Mouse (Mus musculus) adipocyte (in vitro differentiated cells): ENCODE measurements around the gene Stum.
A peak's percentile ranks its signal among the peaks of the same experiment; 100 is the strongest.
"Not testable (repeated sequence)": the region's sequence is repeated elsewhere in the genome, so short reads cannot be mapped to it uniquely, and the experiment has no call there.

Source experiments
- DNase-seq: peaks from one replicate; pipeline ENCODE4 v3.0.0-alpha.2; 2016; ENCODE audit warnings: low spot score

Stum gene

DNA sequence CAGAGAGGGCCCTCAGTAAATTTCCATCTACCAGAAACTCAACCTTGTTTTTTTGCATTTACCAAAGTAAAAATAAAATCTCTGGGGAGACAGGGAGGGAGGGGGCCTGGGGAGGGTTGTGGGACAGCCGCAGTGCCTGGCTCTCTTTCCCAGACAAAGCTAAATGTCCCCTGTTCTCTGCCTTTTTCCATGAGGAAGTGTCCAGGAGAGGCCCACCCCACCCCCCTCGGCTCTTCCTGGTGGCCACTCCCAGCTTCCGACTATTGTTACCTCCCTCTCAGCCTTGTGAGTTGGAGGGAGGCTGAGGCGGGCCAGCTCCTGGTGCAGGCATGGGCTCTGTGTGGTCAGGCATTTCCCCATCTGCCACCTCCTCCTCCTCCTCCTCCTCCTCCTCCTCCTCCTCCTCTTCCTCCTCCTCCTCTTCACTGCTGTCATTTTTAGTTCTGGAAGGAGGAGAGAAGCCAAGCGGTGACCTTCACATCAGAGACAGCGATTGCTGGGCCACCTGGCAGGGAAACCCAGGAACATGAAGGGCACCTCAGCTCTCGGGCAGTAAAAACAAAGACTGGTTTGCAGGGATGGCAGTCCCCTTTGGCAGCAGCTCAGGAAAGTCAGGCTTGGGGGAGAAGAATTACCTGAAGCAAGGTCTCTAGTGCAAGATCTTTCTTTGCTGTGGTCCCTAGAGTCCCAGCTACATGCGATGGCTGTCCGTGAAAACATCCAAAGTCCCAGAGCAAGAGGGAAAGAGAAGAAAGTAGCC, 77.5 kb downstream of the Stum start:
- no peak for DNase-seq

DNA sequence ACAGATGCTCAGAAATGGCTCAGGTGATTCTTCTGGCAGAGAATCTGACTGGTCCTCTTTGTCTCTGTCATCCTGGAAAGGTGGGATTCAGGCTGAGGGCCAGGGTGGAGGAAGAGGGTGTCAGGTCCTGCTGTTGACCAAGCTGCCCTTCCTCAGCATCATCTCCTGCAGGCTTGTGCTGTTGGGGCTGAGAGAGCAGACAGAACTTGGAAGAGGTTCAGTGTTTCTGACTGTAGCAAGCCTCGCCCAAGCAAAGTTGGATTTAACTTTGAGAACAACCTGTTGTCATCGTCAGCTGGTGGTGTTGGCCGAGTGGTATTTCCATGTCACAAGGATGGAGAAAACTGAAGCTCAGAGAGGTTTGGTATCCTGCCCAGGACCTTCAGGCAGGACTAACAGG, 78.6 kb downstream of the Stum start:
- DNase-seq, result no peak

DNA sequence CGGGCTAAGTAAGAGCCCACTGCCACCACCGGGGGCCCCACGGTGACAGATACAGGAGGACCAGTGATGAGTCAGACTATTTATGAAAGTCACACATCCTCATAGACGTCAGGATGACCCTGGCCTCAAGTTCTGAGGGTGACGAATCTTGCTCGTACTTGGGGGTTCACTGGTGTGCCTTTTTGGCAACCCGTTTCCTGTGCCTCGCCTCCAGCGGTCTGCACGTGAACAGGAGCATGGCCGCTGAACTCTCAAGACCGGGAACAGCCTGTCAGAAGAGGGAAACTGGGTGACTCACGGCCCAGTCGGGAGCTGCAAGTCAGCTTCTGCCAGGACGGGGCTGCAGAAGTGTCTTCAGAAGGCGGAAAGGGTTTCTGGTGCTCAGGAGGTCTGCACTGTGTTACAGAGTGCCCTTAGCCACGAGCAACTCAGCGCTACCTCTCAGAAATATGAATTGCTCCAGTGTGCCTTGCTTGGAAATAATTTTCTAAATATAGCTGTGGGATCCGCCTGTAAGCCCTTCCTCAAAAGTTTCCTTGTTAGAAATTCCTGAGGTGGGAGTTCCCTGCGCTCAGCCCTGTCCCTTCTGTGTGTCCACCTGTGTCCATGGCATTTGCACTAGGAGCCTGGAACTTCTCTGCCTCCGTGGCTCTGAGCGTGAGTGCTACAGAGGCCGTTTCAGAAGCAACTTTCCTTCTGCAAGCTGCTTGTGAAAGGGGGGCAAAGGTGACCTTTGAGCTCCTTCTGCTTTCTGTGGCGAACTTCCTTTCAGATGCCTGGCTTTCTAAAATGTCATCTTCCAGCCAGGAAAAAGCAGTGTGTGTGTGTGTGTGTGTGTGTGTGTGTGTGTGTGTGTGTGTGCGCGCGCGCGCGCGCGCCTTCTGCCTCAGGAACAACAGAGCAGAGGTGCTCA, 79.4 kb downstream of the Stum start:
- peak; percentile 64 for DNase-seq

DNA sequence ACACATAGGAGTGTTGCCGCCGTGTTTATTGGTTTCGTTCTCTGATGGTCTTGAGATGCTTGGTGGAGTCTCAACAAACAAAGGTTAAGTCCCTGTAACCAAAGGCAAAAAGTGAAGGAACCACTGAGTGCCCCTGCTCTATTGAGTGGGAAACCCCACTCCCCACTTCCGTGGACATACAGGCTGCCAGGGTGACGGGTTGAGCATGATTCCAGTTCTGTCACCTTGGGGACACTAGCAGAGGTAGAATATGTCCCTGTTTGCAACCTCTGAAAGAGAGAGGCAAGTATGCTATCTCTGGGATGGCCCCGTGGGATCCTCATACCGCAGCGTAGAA, 80.0 kb downstream of the Stum start:
- no peak for DNase-seq

DNA sequence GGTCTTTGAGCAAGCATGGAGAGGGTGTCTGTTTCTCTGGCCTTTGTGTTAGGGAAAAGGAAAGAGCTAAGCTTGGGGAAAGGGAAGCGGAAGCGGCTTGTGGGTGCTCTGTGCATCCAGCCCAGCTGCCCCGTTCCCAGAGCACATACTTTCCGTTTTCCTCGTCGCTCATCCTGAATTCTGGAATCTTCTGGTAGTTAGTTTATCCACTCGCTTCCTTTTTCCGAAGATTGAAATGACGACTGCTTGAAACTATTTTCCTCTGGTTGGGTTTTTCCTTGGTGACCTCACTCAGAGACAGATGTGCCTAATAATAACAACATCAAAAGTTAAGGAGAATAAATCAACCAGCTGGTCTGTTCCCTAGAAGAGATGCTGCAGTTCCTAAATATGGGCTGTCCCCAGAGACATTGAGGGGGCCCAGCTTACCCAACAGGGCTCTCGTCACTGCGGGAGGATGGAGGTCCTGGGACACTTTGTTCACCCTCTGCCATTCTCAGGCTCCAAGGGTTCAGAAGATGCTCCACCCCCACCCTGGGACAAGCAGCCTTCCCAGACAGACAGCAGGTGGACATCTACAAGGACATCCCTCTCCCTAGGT, 80.7 kb downstream of the Stum start:
- no peak for DNase-seq

DNA sequence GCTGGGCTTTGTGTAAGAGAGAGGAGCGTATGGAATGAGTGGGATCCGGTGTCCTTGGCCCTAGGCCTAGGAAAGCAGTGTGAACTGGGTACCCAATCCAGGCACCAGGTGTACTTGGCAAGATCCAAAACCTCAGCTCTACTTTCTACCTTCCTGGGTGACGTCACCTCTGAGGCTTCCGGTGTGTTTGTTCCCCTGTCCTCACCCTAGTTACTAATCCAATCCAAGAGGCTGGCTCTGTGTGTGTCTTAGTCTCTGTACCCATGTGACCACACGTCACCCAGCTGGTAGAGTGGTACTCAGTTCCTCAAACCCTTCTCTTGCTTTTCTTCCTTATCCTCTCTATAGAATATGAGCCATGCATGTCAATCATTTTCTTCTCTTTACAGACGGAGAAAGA, 81.6 kb downstream of the Stum start:
- no peak for DNase-seq

DNA sequence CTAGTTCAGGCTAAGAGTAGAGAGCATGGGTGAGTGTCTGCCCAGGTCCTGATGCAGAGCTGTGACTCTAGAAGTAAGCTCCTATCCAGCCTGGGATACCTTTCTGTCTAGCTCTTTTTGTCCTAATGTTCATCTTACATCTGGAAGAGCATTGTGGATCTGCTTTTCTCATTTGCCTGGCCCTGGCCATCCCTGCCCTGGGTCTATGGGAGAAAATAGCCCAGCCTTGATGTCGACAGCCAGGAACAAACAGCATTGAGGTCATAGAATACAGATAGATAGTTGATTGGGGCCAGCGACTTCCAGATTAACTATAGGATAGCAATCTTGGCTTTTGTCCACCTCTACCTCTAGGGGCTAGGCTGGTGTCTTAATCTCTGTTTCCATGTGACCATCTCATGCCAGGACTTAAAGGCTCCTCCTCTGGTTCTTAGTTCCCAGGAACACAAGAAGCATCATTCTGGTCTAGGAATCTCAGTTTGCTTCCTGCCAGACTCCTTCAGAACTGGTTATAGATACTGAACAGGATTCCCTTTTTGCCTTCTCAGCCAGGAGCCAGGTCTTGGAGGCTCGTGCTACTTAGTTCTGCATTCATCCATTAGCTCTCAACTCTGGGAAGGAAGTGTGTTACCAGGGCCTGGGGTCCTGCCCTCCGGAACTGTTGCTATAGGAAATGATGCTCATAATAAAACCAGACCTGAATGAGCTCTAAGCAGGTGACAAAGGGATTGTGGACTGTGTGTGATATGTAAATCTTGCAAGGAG, 82.4 kb downstream of the Stum start:
- no peak for DNase-seq

- no peak for DNase-seq
These were observed 84.9 kb downstream of the Stum start for GRCm38 (mm10) chr1:180398446-180398845.

- DNase-seq, result no peak
These were observed 85.6 kb downstream of the Stum start for GRCm38 (mm10) chr1:180397734-180398133.

- no peak for DNase-seq
These were observed 89.4 kb downstream of the Stum start for GRCm38 (mm10) chr1:180393873-180394272.

GRCm38 (mm10) chr1:180393017-180393797, 90.1 kb downstream of the Stum start:
- no peak for DNase-seq

- DNase-seq, result no peak
These were observed 91.0 kb downstream of the Stum start for GRCm38 (mm10) chr1:180392137-180392798.

DNA sequence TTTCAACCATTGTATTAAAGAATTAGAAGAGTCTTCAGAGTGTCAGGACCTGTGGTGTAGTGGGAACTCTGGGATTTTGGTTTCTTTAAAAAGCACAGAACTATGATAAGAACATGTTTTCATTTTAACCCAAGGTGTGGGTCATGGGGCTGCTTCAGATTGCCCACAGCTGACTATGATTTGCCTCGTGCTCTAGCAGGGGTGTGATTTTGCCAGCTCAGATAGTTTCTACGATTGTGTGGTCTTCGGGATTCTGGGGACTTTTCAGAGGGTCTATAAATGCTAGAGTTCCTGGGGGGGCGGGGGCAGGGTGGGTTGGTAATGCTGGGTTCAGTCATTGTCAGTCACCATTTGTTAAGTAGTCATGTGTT, 91.7 kb downstream of the Stum start:
- no peak for DNase-seq

DNA sequence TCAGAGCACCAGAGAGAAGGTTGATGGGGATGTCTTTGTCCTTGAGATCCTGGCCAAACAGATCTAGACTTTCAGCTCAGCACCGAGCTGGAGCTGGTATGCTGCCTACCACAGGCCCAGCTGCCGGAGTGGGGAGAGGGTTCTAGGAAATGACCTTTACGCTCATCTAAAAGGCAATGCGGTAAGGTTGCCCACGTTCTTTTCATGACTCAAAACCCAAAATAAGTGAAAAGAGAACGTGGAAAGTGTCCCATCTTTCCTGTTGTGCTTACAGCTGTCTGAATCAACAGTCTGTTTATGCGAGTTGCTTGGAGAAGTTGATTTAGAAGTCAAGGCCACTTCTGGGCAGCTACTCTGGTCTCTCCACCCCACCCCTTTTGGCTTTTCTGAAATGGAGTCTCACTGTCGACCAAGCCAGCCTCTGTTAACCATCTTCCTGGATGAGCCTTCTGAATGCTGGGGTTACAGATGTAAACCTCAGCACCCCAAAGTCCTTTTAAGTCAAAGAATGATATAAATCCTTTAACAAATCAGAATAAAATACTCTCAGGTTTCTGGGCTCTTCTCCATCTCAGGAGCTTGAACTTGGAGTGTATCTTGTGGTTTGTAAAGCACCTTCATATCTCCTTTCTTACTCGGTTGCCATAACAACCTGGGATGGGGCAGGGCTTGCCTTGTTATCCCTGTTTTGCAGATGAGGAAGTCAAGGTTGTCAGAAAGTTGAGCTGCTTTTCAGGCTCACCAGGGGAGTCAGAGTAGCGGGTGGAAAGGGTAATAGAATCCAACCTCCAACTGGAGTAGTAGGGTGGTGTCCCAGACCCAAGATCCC, 92.3 kb downstream of the Stum start:
- DNase-seq, result no peak

DNA sequence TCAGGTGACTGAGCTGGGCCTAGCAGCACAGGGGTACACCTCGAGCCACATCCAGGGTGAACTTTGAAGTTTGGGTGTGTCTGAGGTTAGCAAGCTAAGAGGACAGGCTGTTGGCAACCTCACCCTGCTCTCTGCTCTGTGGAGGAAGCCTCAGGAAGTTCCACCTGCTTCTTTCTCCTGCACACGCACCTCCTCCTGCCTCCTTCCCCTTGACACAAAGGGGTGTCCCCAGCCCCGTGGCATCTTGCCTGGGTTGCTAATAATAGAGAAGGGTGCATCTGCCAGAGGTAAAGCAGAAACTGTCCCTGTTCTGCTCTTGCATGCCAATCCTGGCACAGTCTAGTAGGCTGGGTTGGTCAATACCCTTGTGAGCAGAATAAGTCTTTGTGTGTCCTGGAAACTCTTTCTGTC, 93.0 kb downstream of the Stum start:
- DNase-seq, result peak; percentile 65

- DNase-seq, result not testable (repeated sequence)
These were observed 94.0 kb downstream of the Stum start for GRCm38 (mm10) chr1:180389213-180389760.

DNA sequence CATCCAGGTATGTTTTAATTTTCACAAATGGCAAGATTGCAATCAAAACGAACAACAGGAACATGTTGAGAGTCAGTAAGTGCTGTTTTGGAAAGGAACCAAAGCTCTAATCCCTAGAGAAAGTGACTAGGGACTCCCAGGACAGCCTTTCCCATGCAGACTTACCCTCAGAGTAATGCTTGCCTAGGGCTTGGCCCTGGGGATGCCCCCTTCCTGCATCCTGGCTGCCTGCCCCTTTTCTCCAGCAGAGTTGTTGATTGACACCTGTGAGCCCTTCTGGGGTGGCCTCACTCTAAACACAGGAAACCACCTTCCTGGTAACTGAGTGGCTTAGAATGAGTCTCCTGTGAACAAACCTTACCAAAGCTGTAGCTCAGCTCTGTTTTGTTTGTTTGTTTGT, 94.8 kb downstream of the Stum start:
- no peak for DNase-seq

DNA sequence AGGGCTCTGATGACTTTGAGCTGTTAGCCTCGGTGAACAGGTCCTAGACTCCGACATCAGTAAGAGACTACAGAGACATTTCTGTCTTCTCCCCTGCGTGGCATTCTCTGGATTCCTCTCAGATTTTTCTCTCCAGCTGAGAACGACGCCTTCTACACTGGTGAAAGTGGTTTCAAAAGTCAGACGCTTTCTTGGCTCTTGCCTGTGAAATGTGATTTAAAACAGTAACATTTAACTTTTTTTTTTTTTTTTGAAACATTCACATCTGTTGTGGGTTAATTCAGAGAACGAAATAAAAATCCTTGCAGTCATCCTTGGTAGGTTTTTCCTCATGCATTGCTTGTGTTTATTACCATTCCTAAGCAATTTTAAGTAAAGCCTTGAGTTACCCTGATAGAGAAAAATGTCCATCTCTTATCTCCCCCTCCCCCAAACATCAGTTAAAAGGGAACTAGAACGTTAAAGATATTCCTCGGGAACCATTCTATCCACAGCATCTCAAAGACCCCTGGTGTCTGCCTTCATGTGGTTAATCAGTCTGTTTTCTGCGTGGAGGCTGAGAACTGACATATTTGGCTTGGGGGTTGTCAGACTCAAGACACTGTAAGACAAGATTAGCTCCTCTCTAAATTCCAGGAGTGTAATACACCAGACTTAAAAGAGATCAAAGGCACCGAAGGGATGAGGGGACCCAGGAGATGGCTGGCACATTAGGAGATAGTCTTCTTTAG, 95.4 kb downstream of the Stum start:
- no peak for DNase-seq
